Mouse (Mus musculus): ENCODE results near the gene Zdhhc4. TPM values are rescaled to one million over a fixed set of nuclear protein-coding genes. Genes with fewer than 3 reads are reported as not detected.
A peak's percentile ranks its signal among the peaks of the same experiment; 100 is the strongest.

Gene Zdhhc4
- polyA plus RNA-seq, 1 experiment from 2014 or later: 87.5 TPM

- Histone ChIP-seq H3K4me1 (ENCODE audit: insufficient read depth, low read depth, low read length) (no peaks in the 10 kb centered on the region), H3K27ac (ENCODE audit: low read length) (no peak overlapping the region), H3K9ac (replicated peaks; ENCODE audit: low read depth) (no peak overlapping the region), H3K36me3 (ENCODE audit: insufficient read depth, low read length) (no peaks in the 10 kb centered on the region), H3K4me2 (replicated peaks; ENCODE audit: low read depth, low read length) (0 out of 2 replicates have a peak overlapping the region, but pooled peaks have one; percentile 14), H3K27me3 (replicated peaks; ENCODE audit: insufficient read depth, low read length) (no peaks in the 10 kb centered on the region; the same call in 1 of the 2 replicates), H3K4me3 (ENCODE audit: low read depth, low read length) (no peak overlapping the region), H3K9me3 (ENCODE audit: low read length) (no peaks in the 10 kb centered on the region)
- no peak for DNase-seq (ENCODE audit: low spot score)
- ATAC-seq: no peak
- TF ChIP-seq CTCF (IDR thresholded peaks at IDR 0.05) (no peak), EP300 (IDR thresholded peaks at IDR 0.05) (no peak)
- 2% methylated on average over 23 of the region's 28 CpGs for WGBS
These were observed 28.5 kb upstream of the Zdhhc4 start for GRCm38 (mm10) chr5:143357564-143357963.

DNA sequence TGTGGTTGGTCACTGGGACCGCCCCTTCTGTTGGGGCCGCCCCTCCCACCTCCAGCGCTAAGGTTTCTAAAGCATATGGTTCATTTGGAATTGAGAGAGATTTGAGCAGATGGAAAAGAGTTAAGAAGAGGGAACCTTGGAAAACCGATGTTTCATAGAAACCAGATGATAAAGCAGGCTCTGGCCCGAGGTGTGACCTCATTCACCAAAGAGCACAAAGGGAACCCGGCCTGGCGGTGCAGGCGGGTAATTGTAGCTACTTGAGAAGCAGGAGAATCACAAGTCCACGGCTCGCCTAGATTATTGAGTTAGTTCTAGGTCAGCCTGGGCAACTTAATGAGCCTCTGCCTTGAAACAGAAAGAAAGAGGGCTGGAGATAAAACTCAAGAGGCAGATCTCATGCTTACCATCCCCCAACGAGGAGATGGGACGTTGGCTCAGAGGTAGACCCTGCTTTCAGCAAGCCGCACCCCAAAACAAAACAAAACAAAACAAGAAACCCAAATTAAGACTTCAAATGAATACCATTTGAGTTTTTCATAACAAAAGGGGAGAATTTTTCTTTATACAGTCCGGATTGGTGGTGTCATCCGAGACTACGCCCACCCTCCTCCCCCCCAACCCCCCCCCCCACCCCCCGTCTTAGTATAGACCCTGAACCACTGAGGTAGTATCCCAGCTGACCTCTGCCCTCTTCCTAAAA is 27.8 kb upstream of the Zdhhc4 start, which contains the start of gene Grid2ip:
Gene Grid2ip (plus strand): TSS at position 653 of the 703 bp plus-strand sequence.
- no peak within 1 kb of the TSS for H3K4me3 ChIP-seq (ENCODE audit: low read depth, low read length)
- H3K9ac ChIP-seq (replicated peaks; ENCODE audit: low read depth): no peak within 1 kb of the TSS
- no peak for TF ChIP-seq CTCF (IDR thresholded peaks at IDR 0.05)
- 20% methylated on average over 17 of the region's 17 CpGs for WGBS
- H3K9me3 ChIP-seq (ENCODE audit: low read length): no peaks in the 10 kb centered on the region
- no peak within 1 kb of the TSS for H3K27ac ChIP-seq (ENCODE audit: low read length)
- 0 out of 2 replicates have a peak within 1 kb of the TSS, but pooled peaks have one; percentile 14 for H3K4me2 ChIP-seq (replicated peaks; ENCODE audit: low read depth, low read length)
- no peaks in the 10 kb centered on the region; the same call in 1 of the 2 replicates for H3K27me3 ChIP-seq (replicated peaks; ENCODE audit: insufficient read depth, low read length)
- H3K36me3 ChIP-seq (ENCODE audit: insufficient read depth, low read length): no peaks in the 10 kb centered on the region
- ATAC-seq: no peak
- no peak for DNase-seq (ENCODE audit: low spot score)
- no peaks in the 10 kb centered on the region for H3K4me1 ChIP-seq (ENCODE audit: insufficient read depth, low read depth, low read length)

DNA sequence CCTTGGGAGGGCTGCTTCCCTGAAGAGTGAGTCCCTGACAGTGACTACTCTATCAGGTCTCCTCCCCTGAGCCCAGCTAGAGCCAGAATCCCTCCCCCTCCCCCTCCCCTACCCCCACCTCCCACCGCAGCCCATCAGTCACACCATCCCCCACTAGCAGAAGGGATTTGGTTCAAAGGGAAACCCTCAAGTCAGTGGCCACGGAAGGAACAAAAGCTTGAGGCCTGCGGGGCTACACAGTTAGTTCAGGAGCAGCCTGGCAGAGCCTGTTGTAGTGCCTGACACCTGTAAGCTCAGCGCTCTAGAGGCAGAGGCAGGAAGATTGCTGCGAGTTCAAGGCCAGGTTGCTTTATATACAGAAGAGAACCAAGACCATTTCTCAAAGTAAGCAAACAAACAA is 27.0 kb upstream of the Zdhhc4 start:
- no peak for DNase-seq (ENCODE audit: low spot score)
- H3K36me3 ChIP-seq (ENCODE audit: insufficient read depth, low read length): no peaks in the 10 kb centered on the region
- H3K4me1 ChIP-seq (ENCODE audit: insufficient read depth, low read depth, low read length): no peaks in the 10 kb centered on the region
- no peak for ATAC-seq
- H3K27me3 ChIP-seq (replicated peaks; ENCODE audit: insufficient read depth, low read length): no peaks in the 10 kb centered on the region; the same call in 1 of the 2 replicates
- no peak overlapping the region for H3K4me3 ChIP-seq (ENCODE audit: low read depth, low read length)
- no peak overlapping the region for H3K4me2 ChIP-seq (replicated peaks; ENCODE audit: low read depth, low read length)
- WGBS: 30% methylated on average over 5 of the region's 5 CpGs
- no peak for TF ChIP-seq CTCF (IDR thresholded peaks at IDR 0.05)
- no peak for TF ChIP-seq EP300 (IDR thresholded peaks at IDR 0.05)
- no peak overlapping the region for H3K9ac ChIP-seq (replicated peaks; ENCODE audit: low read depth)
- no peak overlapping the region for H3K27ac ChIP-seq (ENCODE audit: low read length)
- H3K9me3 ChIP-seq (ENCODE audit: low read length): no peaks in the 10 kb centered on the region

- TF ChIP-seq CTCF (IDR thresholded peaks at IDR 0.05) (no peak), EP300 (IDR thresholded peaks at IDR 0.05) (no peak)
- WGBS: 77% methylated on average over 8 of the region's 8 CpGs
- no peak for DNase-seq (ENCODE audit: low spot score)
These were observed 17.3 kb upstream of the Zdhhc4 start for GRCm38 (mm10) chr5:143346367-143346766.

DNA sequence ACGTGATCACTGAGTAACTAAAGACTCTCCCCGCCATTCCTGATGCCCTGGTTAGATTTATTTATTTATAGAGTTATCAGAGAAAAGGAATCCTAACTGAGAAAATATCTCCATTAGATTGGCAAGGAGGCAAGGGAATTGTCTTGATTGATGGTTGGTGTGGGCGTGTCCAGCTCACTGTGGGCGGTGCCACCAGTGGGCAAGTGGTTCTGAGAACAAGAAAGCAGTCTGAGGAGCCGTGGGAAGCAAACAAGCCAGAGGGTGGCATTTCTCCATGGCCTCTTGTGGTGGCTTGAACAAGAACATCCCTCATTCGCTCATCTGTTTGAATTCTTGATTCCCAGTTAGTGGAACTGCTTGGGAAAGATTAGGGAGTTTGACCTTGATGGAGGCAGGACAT is 10.5 kb upstream of the Zdhhc4 start:
- DNase-seq (ENCODE audit: low spot score) (no peak), ATAC-seq (no peak)
- Histone ChIP-seq H3K4me3 (ENCODE audit: low read depth, low read length) (no peak overlapping the region), H3K27me3 (replicated peaks; ENCODE audit: insufficient read depth, low read length) (no peaks in the 10 kb centered on the region), H3K27ac (ENCODE audit: low read length) (no peak overlapping the region), H3K4me2 (replicated peaks; ENCODE audit: low read depth, low read length) (no peak overlapping the region), H3K4me1 (ENCODE audit: insufficient read depth, low read depth, low read length) (no peaks in the 10 kb centered on the region), H3K9me3 (ENCODE audit: low read length) (no peaks in the 10 kb centered on the region), H3K9ac (replicated peaks; ENCODE audit: low read depth) (no peak overlapping the region), H3K36me3 (ENCODE audit: insufficient read depth, low read length) (no peaks in the 10 kb centered on the region)
- TF ChIP-seq CTCF (IDR thresholded peaks at IDR 0.05) (no peak), EP300 (IDR thresholded peaks at IDR 0.05) (no peak)
- WGBS: 42% methylated on average over 6 of the region's 6 CpGs

More at GRCm38 (mm10) chr5:143346367-143346766, 17.3 kb upstream of the Zdhhc4 start:
- no peaks in the 10 kb centered on the region for H3K4me1 ChIP-seq (ENCODE audit: insufficient read depth, low read depth, low read length)
- H3K27me3 ChIP-seq (replicated peaks; ENCODE audit: insufficient read depth, low read length): no peaks in the 10 kb centered on the region
- H3K4me2 ChIP-seq (replicated peaks; ENCODE audit: low read depth, low read length): no peak overlapping the region
- no peak for ATAC-seq
- no peaks in the 10 kb centered on the region for H3K36me3 ChIP-seq (ENCODE audit: insufficient read depth, low read length)
- no peak overlapping the region for H3K9ac ChIP-seq (replicated peaks; ENCODE audit: low read depth)
- no peaks in the 10 kb centered on the region for H3K9me3 ChIP-seq (ENCODE audit: low read length)
- H3K27ac ChIP-seq (ENCODE audit: low read length): no peak overlapping the region
- no peak overlapping the region for H3K4me3 ChIP-seq (ENCODE audit: low read depth, low read length)

- Histone ChIP-seq H3K27ac (ENCODE audit: low read length) (no peak overlapping the region), H3K4me1 (ENCODE audit: insufficient read depth, low read depth, low read length) (no peaks in the 10 kb centered on the region), H3K27me3 (replicated peaks; ENCODE audit: insufficient read depth, low read length) (no peaks in the 10 kb centered on the region), H3K4me3 (ENCODE audit: low read depth, low read length) (no peak overlapping the region), H3K9me3 (ENCODE audit: low read length) (no peaks in the 10 kb centered on the region), H3K36me3 (ENCODE audit: insufficient read depth, low read length) (no peaks in the 10 kb centered on the region), H3K4me2 (replicated peaks; ENCODE audit: low read depth, low read length) (no peak overlapping the region), H3K9ac (replicated peaks; ENCODE audit: low read depth) (no peak overlapping the region)
- TF ChIP-seq EP300 (IDR thresholded peaks at IDR 0.05) (no peak), CTCF (IDR thresholded peaks at IDR 0.05) (peak; percentile 55)
- ATAC-seq (no peak), DNase-seq (ENCODE audit: low spot score) (peak; percentile 14)
- 64% methylated on average over 6 of the region's 6 CpGs for WGBS
These were observed 7.5 kb upstream of the Zdhhc4 start for GRCm38 (mm10) chr5:143336559-143336958.
